Mouse (Mus musculus): ENCODE data around the gene Plaur.

The Plaur gene

GRCm38 (mm10) chr7:24507726-24508114, 45.4 kb downstream of the Plaur start:
- 1% methylated on average over 20 of the region's 20 CpGs for WGBS

DNA sequence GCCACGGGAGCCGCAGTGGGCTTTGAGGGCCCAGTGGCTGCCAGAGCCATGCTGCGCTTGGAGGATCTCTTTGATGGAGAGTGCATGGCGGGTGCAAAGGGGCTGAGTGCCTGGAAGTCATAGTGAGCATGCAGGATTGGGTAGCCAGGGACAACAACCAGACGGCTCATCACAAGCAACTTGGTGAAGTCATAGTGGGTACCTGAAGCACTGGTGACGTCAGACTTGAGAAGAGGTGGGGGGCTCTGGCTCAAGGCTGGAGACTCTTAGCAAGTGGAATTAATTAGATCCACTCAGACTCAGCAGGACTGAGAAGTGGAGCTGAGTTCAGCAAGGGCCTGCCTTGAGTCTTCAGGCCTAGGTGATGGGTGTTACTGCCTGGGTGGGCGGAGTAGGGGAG, 50.1 kb downstream of the Plaur start, which contains the start of gene AC161166.1:
AC161166.1 (minus strand) TSS at position 101 of the 400 bp plus-strand sequence.
- WGBS, result 83% methylated on average over 7 of the region's 7 CpGs

DNA sequence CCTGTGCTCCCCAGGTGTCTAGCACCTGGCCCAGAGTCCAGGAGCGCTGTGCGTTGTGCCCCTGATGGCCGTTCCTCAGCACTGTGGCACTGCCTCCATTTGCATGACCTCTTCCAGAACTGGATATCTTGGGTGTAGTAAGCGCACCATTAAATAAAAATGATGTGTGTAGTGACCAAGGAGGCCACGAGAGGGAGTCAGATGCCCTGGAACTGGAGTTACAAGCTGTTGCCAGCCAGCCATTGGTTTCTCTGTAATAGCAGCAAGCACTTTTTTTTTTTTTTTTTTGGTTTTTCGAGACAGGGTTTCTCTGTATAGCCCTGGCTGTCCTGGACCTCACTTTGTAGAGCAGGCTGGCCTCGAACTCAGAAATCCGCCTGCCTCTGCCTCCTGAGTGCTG, 54.0 kb downstream of the Plaur start:
- 64% methylated on average over 8 of the region's 8 CpGs for WGBS

DNA sequence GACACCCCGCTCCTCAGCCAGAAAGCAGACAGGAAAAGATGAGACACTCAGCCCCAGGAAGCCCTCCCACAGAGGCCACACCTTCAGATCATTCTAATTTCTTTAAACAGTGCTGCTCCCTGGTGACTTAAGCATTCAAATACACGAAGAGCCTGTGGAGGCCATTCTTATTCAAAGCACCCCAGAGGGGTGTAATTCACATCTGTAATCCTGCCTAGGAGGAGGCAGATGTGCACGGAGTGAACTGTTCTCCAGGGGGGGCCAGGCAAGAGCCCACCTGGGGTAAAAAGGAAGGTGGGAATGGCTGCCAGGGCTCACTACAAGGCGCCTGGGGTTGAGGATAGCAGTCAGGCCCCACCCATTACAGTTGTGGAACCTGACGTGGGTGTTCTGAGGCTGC, 54.8 kb downstream of the Plaur start:
- 33% methylated on average over 5 of the region's 5 CpGs for WGBS

DNA sequence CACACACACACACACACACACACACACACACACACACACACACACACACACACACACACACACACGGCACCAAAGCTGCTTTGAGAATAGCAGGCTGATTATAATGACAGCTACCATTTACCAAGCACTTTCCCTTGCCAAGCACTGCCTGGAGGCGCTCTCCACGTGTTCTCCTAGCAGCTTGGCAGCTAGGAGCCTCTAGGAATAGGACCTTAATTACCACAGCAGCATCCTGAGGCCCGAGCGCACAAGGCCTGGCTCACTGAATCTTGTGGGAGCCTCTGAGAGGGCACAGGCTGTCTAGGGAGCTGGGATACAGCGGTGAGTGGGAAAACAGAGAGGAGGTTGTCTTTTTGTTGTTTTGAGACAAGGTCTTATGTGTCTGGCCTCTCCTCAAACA, 55.4 kb downstream of the Plaur start:
- 23% methylated on average over 6 of the region's 6 CpGs for WGBS

GRCm38 (mm10) chr7:24519130-24519529, 56.8 kb downstream of the Plaur start:
- 45% methylated on average over 3 of the region's 3 CpGs for WGBS

DNA sequence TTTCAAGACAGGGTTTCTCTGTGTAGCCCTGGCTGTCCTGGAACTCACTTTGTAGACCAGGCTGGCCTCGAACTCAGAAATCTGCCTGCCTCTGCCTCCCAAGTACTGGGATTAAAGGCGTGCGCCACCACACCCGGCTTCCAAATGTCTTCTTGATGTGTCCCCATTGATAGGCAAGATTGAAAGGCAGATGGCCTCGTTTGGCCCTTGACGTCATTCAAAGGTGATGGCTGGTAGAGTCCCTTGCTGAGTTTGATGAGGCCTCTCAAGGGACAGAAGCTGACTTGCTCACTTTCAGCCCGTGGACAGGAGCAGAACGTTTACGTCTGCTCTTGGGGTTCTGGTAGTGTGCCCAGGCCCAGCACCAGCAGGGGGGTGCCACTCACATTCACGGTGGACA, 57.8 kb downstream of the Plaur start:
- 80% methylated on average over 10 of the region's 10 CpGs for WGBS

DNA sequence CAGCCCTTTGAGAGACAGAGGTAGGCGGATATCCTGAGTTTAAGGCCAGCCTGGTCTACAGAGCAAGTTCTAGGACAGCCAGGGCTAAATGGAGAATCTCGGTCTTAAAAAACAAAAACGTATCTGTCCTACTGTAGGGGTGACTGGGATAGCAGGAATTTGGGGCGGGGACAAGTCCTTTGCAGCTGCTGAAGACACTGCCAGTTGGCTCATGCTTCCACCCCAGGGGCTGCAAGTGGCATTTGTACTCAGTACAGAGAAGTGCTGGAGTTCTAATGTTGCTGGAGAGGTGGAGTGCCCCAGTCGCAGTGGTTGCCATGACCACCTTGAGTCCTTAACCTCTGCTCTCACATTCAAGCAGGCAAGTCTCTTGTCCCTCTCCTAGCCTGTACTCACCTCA, 60.5 kb downstream of the Plaur start:
- 63% methylated on average over 5 of the region's 5 CpGs for WGBS

- 91% methylated on average over 6 of the region's 6 CpGs for WGBS
These were observed 61.4 kb downstream of the Plaur start for GRCm38 (mm10) chr7:24523723-24524122.

- WGBS, result 68% methylated on average over 6 of the region's 6 CpGs
These were observed 62.7 kb downstream of the Plaur start for GRCm38 (mm10) chr7:24524978-24525377.
